Mouse (Mus musculus) embryonic facial prominence, embryonic 14.5 days (tissue): ENCODE results near the gene Runx1. TPM values are rescaled to one million over a fixed set of nuclear protein-coding genes. Genes with fewer than 3 reads are reported as not detected.

ENCODE experiments used
- ATAC-seq: fragments of 200-750 bp; cut with Nextera tagmentation; 2 replicates; pipeline ENCODE4 v1.8.0; 2017; ENCODE audit warnings: low read depth, moderate number of reproducible peaks, moderate TSS enrichment
- DNase-seq: peaks from one replicate; pipeline ENCODE4 v3.0.0-alpha.2; 2015; ENCODE audit warnings: low spot score
- H3K27ac ChIP-seq: fragments of 300-500 bp; sonication (generic); replicated peaks from 2 replicates; pipeline ENCODE4 v1.5.1; 2014; ENCODE audit warnings: low read depth, mild to moderate bottlenecking, low read length, moderate library complexity
- H3K27me3 ChIP-seq: fragments of 300-500 bp; sonication (generic); replicated peaks from 2 replicates; pipeline ENCODE4 v1.6.1; 2014; ENCODE audit warnings: low read length; ENCODE audit not compliant: control insufficient read depth, insufficient read depth
- H3K36me3 ChIP-seq: fragments of 300-500 bp; sonication (generic); 2 replicates; pipeline ENCODE4 v1.6.1; 2014; ENCODE audit warnings: low read length, mixed read lengths; ENCODE audit not compliant: control insufficient read depth, insufficient read depth
- H3K4me1 ChIP-seq: fragments of 300-500 bp; sonication (generic); 2 replicates; pipeline ENCODE4 v1.6.1; 2014; ENCODE audit warnings: antibody characterized with exemption, low read length; ENCODE audit not compliant: control insufficient read depth, insufficient read depth
- H3K4me2 ChIP-seq: fragments of 300-500 bp; sonication (generic); 2 replicates; pipeline ENCODE4 v1.6.1; 2014; ENCODE audit warnings: low read depth, mild to moderate bottlenecking, low read length, moderate library complexity, mixed read lengths
- H3K4me3 ChIP-seq: fragments of 300-500 bp; sonication (generic); 2 replicates; pipeline ENCODE4 v1.5.1; 2014; ENCODE audit warnings: low read depth, mild to moderate bottlenecking, low read length
- H3K9ac ChIP-seq: fragments of 300-500 bp; sonication (generic); 2 replicates; pipeline ENCODE4 v1.6.1; 2014; ENCODE audit warnings: low read depth, mild to moderate bottlenecking, low read length, moderate library complexity, mixed read lengths
- H3K9me3 ChIP-seq: fragments of 300-500 bp; sonication (generic); 2 replicates; pipeline ENCODE4 v1.6.1; 2016; ENCODE audit warnings: low read length; ENCODE audit not compliant: control insufficient read depth
- WGBS: fragments of 180-500 bp; shearing (Covaris S2); extraction: QIAGEN DNeasy Blood & Tissue Kit; methylation state at CpG from one replicate; pipeline ENCODE4 v1.1.7; 2014; 5-methylcytosine and 5-hydroxymethylcytosine counted together
- polyA plus RNA-seq: library from polyadenylated mRNA; unstranded; fragments of >200 nt; fragmentation: Nextera tagmentation; extraction: Ambion mirVana; gene quantifications from 2 replicates; pipeline ENCODE4 v1.2.1, GENCODE M21; 2014

The Runx1 gene
- polyA plus RNA-seq, 1 experiment from 2014 or later, result 13.7 TPM

DNA sequence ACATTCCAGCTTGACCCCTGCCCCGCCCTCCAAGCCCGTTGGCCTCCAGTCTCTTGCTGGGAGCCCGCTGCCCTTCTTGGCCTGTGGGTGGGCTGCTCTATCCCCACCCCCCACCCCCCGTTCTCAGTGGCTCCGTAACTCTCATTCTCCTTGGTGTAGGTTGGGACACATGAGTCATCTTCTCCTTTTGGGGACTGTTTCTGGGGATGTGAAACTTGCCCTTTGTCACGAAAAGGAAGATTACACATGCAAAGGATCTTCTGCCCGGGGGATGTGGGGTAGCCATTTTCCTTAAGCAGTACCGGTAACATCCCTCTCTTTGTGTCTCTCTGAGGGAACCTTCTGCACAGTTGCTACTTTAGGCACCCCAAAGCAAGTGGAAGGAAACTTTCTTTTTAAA is 150.3 kb downstream of the Runx1 start:
- no peaks in the 10 kb centered on the region for H3K27me3 ChIP-seq
- no peak overlapping the region for H3K9ac ChIP-seq
- H3K4me3 ChIP-seq, result no peak overlapping the region
- no peaks in the 10 kb centered on the region for H3K4me1 ChIP-seq
- no peak for ATAC-seq
- H3K9me3 ChIP-seq, result no peaks in the 10 kb centered on the region
- WGBS, result 52% methylated on average over 8 of the region's 8 CpGs
- H3K27ac ChIP-seq, result no peak overlapping the region
- DNase-seq, result no peak
- H3K36me3 ChIP-seq, result peaks cover 22% of the 10 kb centered on the region
- no peak overlapping the region for H3K4me2 ChIP-seq

GRCm38 (mm10) chr16:92674916-92675450 is 151.0 kb downstream of the Runx1 start:
- no peaks in the 10 kb centered on the region for H3K27me3 ChIP-seq
- H3K9ac ChIP-seq, result no peak overlapping the region
- DNase-seq, result no peak
- H3K4me2 ChIP-seq, result no peak overlapping the region
- peaks cover 22% of the 10 kb centered on the region for H3K36me3 ChIP-seq
- H3K4me1 ChIP-seq, result no peaks in the 10 kb centered on the region
- no peaks in the 10 kb centered on the region for H3K9me3 ChIP-seq
- 68% methylated on average over 11 of the region's 11 CpGs for WGBS
- H3K4me3 ChIP-seq, result no peak overlapping the region
- no peak overlapping the region for H3K27ac ChIP-seq
- no peak for ATAC-seq

DNA sequence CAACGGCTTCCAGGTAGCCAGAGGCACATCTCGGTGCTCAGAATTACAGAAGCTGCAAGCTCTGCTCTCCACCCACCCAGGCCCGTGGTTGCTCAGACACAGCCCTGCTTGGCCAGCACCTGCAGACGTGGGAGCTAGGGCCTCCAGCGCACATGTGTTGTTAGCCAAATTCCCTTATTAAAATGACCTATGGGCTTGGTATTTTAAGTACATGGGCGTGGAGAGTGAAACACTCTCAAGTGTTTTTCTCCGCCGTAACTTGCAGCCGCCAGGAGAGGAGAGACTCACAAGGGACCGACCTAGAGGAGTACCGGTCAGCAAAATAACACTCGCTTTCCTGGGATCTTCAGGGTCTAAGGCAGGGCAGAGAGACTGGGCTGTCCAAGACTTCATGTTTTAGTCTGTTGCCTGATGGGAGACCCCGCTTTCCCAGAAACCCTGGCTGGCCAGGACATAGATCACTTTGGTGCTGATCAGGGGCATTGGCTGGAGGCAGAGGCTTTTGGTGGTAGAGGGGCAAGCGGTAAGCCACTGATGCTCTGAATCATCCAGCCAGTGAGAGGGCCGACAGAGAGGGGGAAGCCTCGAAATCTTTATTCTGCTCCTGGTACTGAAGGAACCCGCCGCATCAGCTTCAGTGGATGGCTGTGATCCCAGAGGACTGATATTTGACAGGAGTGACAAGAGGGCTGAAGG is 151.7 kb downstream of the Runx1 start:
- 0 out of 2 replicates have a peak, but pooled peaks have one; percentile 18 for ATAC-seq
- no peak overlapping the region for H3K4me2 ChIP-seq
- H3K4me1 ChIP-seq, result no peaks in the 10 kb centered on the region
- WGBS, result 54% methylated on average over 18 of the region's 18 CpGs
- H3K27me3 ChIP-seq, result no peaks in the 10 kb centered on the region
- DNase-seq, result no peak
- H3K36me3 ChIP-seq, result peaks cover 22% of the 10 kb centered on the region
- H3K9me3 ChIP-seq, result no peaks in the 10 kb centered on the region
- no peak overlapping the region for H3K4me3 ChIP-seq
- H3K9ac ChIP-seq, result no peak overlapping the region
- H3K27ac ChIP-seq, result no peak overlapping the region

DNA sequence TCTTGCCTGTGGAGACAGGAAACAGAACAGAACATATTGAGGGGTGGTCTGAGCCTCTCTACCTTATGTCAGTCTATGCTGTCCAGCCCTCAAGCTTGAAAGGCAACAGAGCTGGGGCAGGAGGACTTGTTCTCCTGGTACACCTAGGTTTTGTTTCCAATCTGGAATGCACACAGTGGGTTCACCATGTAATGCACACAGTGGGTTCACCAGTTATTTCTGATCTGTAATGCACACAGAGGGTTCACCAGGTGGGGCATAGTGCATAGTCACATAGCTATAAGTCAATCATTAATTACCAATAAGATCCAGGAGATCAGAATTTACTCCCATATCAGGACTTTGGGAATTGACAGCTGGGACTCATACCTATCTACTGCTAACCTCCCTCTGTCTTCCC is 157.1 kb downstream of the Runx1 start:
- H3K4me3 ChIP-seq, result no peak overlapping the region
- no peaks in the 10 kb centered on the region for H3K9me3 ChIP-seq
- H3K27me3 ChIP-seq, result no peaks in the 10 kb centered on the region
- ATAC-seq (no peak), DNase-seq (no peak)
- H3K4me1 ChIP-seq, result no peaks in the 10 kb centered on the region
- H3K4me2 ChIP-seq, result no peak overlapping the region
- no peak overlapping the region for H3K9ac ChIP-seq
- H3K27ac ChIP-seq, result no peak overlapping the region
- H3K36me3 ChIP-seq, result peaks cover 53% of the 10 kb centered on the region

DNA sequence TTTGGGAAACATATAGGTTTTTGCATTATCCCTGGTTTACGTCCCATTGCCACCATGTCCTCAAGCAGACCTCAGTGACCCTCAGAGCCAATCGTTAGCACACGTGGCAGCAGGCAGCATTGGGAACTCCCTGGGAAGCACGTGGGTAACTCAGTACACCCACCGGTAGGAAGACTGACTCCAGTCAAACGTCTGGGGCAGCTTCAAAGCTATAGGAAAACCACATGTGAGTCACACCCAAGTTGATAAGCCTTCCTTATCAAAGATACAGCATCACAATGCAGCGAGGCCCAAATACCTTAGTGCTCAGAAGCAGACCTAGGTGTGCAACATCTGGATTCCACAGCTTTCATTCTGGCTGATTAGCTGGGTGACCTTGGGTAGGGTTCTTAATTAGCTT is 164.2 kb downstream of the Runx1 start:
- no peak for DNase-seq
- H3K4me1 ChIP-seq, result no peaks in the 10 kb centered on the region
- 0 out of 2 replicates have a peak, but pooled peaks cover 17% of the 10 kb centered on the region for H3K36me3 ChIP-seq
- no peak overlapping the region for H3K9ac ChIP-seq
- no peak overlapping the region for H3K4me2 ChIP-seq
- H3K9me3 ChIP-seq, result no peaks in the 10 kb centered on the region
- no peaks in the 10 kb centered on the region for H3K27me3 ChIP-seq
- H3K4me3 ChIP-seq, result no peak overlapping the region
- H3K27ac ChIP-seq, result no peak overlapping the region
- 79% methylated on average over 7 of the region's 7 CpGs for WGBS
- ATAC-seq, result no peak

GRCm38 (mm10) chr16:92656750-92657149 is 169.2 kb downstream of the Runx1 start:
- Histone ChIP-seq H3K9ac (no peak overlapping the region), H3K4me2 (no peak overlapping the region), H3K4me1 (peaks cover 21% of the 10 kb centered on the region), H3K27me3 (no peaks in the 10 kb centered on the region), H3K36me3 (no peaks in the 10 kb centered on the region), H3K4me3 (no peak overlapping the region), H3K27ac (no peak overlapping the region), H3K9me3 (no peaks in the 10 kb centered on the region)
- ATAC-seq (no peak), DNase-seq (no peak)
- WGBS, result 92% methylated on average over 5 of the region's 5 CpGs

- H3K4me2 ChIP-seq, result no peak overlapping the region
- H3K4me1 ChIP-seq, result peaks cover 21% of the 10 kb centered on the region
- H3K27me3 ChIP-seq, result no peaks in the 10 kb centered on the region
- DNase-seq (peak; percentile 70), ATAC-seq (peak; percentile 42)
- H3K36me3 ChIP-seq, result peaks cover 4% of the 10 kb centered on the region; the same call in 1 of the 2 replicates
- H3K9ac ChIP-seq, result no peak overlapping the region
- no peaks in the 10 kb centered on the region for H3K9me3 ChIP-seq
- H3K27ac ChIP-seq, result peak overlapping the region; percentile 77
- 28% methylated on average over 5 of the region's 5 CpGs for WGBS
- no peak overlapping the region for H3K4me3 ChIP-seq
These were observed 171.5 kb downstream of the Runx1 start for GRCm38 (mm10) chr16:92654294-92654950.

- WGBS, result 35% methylated on average over 5 of the region's 5 CpGs
- DNase-seq (peak; percentile 86), ATAC-seq (peak; percentile 77)
- Histone ChIP-seq H3K27me3 (no peaks in the 10 kb centered on the region), H3K27ac (peak overlapping the region; percentile 77; the same call in 1 of the 2 replicates), H3K36me3 (peaks cover 4% of the 10 kb centered on the region; the same call in 1 of the 2 replicates), H3K4me3 (no peak overlapping the region), H3K9ac (no peak overlapping the region), H3K4me1 (peaks cover 21% of the 10 kb centered on the region), H3K9me3 (no peaks in the 10 kb centered on the region), H3K4me2 (no peak overlapping the region)
These were observed 172.1 kb downstream of the Runx1 start for GRCm38 (mm10) chr16:92653816-92654215.
